Mouse (Mus musculus) stomach, embryonic 16.5 days (tissue): Measurements from ENCODE around the gene Carmil1. TPM values are rescaled to one million over a fixed set of nuclear protein-coding genes. Genes with fewer than 3 reads are reported as not detected.
A peak's percentile ranks its signal among the peaks of the same experiment; 100 is the strongest.

Experiments
- ATAC-seq: fragments of 200-750 bp; cut with Nextera tagmentation; 2 replicates; pipeline ENCODE4 v1.8.0; 2017; ENCODE audit warnings: moderate number of reproducible peaks, moderate TSS enrichment; ENCODE audit not compliant: insufficient read depth, low FRiP score
- H3K27ac ChIP-seq: fragments of 300-500 bp; sonication (generic); 2 replicates; pipeline ENCODE4 v1.5.1; 2014; ENCODE audit warnings: low read length
- H3K27me3 ChIP-seq: fragments of 300-500 bp; sonication (generic); 2 replicates; pipeline ENCODE4 v1.6.1; 2014; ENCODE audit warnings: low read length, control low read depth, mixed read lengths; ENCODE audit not compliant: control insufficient read depth, insufficient read depth
- H3K36me3 ChIP-seq: fragments of 300-500 bp; sonication (generic); 2 replicates; pipeline ENCODE4 v1.6.1; 2014; ENCODE audit warnings: low read length; ENCODE audit not compliant: control insufficient read depth, insufficient read depth
- H3K4me1 ChIP-seq: fragments of 300-500 bp; sonication (generic); 2 replicates; pipeline ENCODE4 v1.6.1; 2014; ENCODE audit warnings: low read length, control low read depth, mixed read lengths; ENCODE audit not compliant: control insufficient read depth, insufficient read depth
- H3K4me2 ChIP-seq: fragments of 300-500 bp; sonication (generic); 2 replicates; pipeline ENCODE4 v1.6.1; 2014; ENCODE audit warnings: low read depth, low read length, mixed read lengths
- H3K4me3 ChIP-seq: fragments of 300-500 bp; sonication (generic); replicated peaks from 2 replicates; pipeline ENCODE4 v1.5.1; 2014; ENCODE audit warnings: mild to moderate bottlenecking, low read length
- H3K9ac ChIP-seq: fragments of 300-500 bp; sonication (generic); 2 replicates; pipeline ENCODE4 v1.6.1; 2014; ENCODE audit warnings: low read length
- H3K9me3 ChIP-seq: fragments of 300-500 bp; sonication (generic); replicated peaks from 2 replicates; pipeline ENCODE4 v1.6.1; 2016; ENCODE audit warnings: low read length, control low read depth; ENCODE audit not compliant: control insufficient read depth
- WGBS: fragments of 180-500 bp; shearing (Covaris S2); extraction: QIAGEN DNeasy Blood & Tissue Kit; methylation state at CpG from one replicate; pipeline ENCODE4 v1.1.7; 2014; 5-methylcytosine and 5-hydroxymethylcytosine counted together
- polyA plus RNA-seq: library from polyadenylated mRNA; unstranded; fragments of >200 nt; fragmentation: Nextera tagmentation; extraction: Ambion mirVana; gene quantifications from 2 replicates; pipeline ENCODE4 v1.2.1, GENCODE M21; 2015

Carmil1 gene
- 38.0 and 41.6 TPM in 2 replicates for polyA plus RNA-seq

GRCm38 (mm10) chr13:24280439-24281431 lies at the start of gene Carmil1:
Carmil1 (minus strand) TSS chr13:24280795.
- WGBS = under 1% methylated on average over 96 of the region's 96 CpGs
- peak within 1 kb of the TSS; percentile 78 for H3K4me2 ChIP-seq
- H3K9ac ChIP-seq = peak within 1 kb of the TSS; percentile 90
- H3K4me1 ChIP-seq = peaks cover 5% of the 10 kb centered on the region; the same call in 1 of the 2 replicates
- ATAC-seq = peak; percentile 98
- H3K36me3 ChIP-seq = no peaks in the 10 kb centered on the region
- no peaks in the 10 kb centered on the region for H3K27me3 ChIP-seq
- peak within 1 kb of the TSS; percentile 94 for H3K27ac ChIP-seq
- peak within 1 kb of the TSS; percentile 80 for H3K4me3 ChIP-seq
- H3K9me3 ChIP-seq = no peaks in the 10 kb centered on the region

DNA sequence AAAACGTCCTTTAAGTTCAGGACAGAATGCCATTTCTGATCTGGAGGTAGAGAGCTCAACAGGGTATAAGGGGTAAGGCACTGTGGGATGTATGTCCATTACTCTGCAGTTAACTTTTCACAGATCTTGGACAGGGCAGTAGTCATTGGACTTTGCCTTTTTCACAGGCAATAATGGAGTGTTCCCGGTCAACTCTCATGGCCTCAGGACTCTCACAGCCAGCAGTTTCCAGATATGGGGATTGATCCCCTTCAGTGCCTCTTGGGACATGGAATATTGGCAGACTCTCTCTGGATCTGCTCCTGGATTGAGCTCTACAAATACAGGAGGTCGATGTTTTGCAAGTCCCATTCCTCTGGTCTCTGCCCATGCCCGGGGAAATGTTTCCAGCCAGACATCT lies 49.5 kb upstream of the Carmil1 start:
- ATAC-seq = no peak
- WGBS = 76% methylated on average over 4 of the region's 4 CpGs
- H3K4me3 ChIP-seq = no peak overlapping the region

DNA sequence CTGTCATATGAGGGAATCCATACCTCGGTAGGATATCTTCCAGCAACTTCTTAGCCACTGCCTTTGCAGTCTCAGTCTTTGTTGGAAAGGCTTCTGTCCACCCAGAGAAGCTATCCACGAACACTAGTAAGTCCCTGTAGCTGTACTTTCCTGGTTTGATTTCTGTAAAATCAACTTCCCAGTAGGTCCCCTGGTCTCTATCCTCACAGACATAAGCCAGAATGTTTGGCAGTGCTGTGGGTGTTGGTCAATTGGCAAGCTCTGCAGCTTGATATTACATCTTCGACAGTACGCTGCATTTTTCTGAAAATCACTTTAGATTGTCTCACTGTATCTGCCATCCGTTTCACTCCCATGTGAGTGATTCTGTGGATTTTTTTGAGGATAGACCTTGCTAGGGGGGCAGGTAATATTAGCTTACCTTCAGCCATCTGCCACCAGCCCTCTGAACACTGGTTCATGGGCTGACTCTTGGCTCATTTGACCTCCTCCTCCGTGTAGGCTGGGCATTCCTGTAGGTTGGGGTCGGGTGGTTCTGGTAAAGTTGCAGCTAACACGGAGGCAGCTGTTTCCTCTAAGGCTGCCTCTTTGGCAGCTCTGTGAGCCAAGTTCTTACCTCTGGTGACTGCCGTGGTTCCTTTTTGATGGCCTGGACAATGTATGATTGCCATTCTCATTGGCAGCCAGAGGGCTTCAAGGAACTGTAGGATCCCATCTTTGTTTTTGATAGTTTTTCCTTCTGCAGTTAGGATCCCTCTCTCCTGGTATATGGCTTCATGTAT lies 47.6 kb upstream of the Carmil1 start:
- no peaks in the 10 kb centered on the region for H3K36me3 ChIP-seq
- no peaks in the 10 kb centered on the region for H3K27me3 ChIP-seq
- no peak overlapping the region for H3K4me2 ChIP-seq
- no peak for ATAC-seq
- WGBS = 66% methylated on average over 9 of the region's 9 CpGs
- no peaks in the 10 kb centered on the region for H3K4me1 ChIP-seq
- H3K9ac ChIP-seq = no peak overlapping the region
- no peaks in the 10 kb centered on the region for H3K9me3 ChIP-seq
- no peak overlapping the region for H3K4me3 ChIP-seq
- no peak overlapping the region for H3K27ac ChIP-seq

More for the DNA sequence above, 49.5 kb upstream of the Carmil1 start:
- Histone ChIP-seq H3K9me3 (no peaks in the 10 kb centered on the region), H3K27me3 (no peaks in the 10 kb centered on the region), H3K27ac (no peak overlapping the region), H3K36me3 (no peaks in the 10 kb centered on the region), H3K9ac (no peak overlapping the region), H3K4me2 (no peak overlapping the region), H3K4me1 (no peaks in the 10 kb centered on the region)

DNA sequence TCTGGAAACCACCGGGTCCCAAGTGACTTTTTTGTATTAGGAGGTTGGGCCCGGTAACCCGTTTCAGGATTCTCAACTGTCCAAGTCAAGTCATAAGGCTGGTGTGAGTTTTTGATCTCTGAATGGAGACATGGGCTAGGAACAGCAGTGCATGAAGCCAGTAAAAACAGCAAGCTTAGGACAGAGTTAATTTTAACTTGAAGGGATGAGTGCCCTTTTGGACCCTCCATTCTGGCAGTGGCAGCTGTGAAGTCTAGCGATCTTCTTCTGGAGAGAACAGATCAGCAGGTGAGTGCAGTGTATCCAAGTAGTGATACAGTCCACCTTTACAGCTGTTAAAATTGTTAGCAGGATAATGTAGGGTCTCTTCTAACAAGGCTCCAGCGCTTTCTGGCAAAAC lies 46.6 kb upstream of the Carmil1 start, which contains the start of gene Cmah:
Gene Cmah, plus strand, starts transcription at position 204 of the 400 bp plus-strand sequence.
- H3K4me2 ChIP-seq = no peak within 1 kb of the TSS
- H3K4me1 ChIP-seq = no peaks in the 10 kb centered on the region
- no peak for ATAC-seq
- no peaks in the 10 kb centered on the region for H3K36me3 ChIP-seq
- no peak within 1 kb of the TSS for H3K4me3 ChIP-seq
- H3K9me3 ChIP-seq = no peaks in the 10 kb centered on the region
- 77% methylated on average over 5 of the region's 5 CpGs for WGBS
- no peak within 1 kb of the TSS for H3K9ac ChIP-seq
- H3K27ac ChIP-seq = no peak within 1 kb of the TSS
- no peaks in the 10 kb centered on the region for H3K27me3 ChIP-seq

GRCm38 (mm10) chr13:24321313-24321712 lies 40.7 kb upstream of the Carmil1 start:
- Histone ChIP-seq H3K9ac (no peak overlapping the region), H3K9me3 (no peaks in the 10 kb centered on the region), H3K4me3 (no peak overlapping the region), H3K27ac (no peak overlapping the region), H3K36me3 (no peaks in the 10 kb centered on the region), H3K27me3 (no peaks in the 10 kb centered on the region), H3K4me2 (no peak overlapping the region), H3K4me1 (no peaks in the 10 kb centered on the region)
- ATAC-seq = no peak
- WGBS = 71% methylated on average over 6 of the region's 6 CpGs

DNA sequence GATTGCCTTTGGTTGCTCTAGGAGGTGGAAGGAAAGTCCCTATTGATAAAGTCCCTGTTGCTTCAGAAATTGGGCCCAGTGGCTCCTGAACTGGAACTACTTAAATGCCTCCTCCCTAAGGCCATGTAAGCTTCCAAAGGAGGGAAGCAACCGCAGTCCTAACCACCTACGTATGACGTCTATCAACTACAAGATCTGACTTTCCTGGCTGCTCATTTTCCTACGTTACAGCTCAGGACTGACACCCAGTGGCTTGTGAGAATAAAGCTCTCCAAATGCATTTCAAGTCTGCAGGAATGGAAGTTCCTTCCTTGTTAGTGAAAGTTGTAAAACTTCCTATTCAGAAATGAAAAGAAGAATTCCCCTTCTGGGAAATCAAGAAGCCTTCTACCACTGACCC lies 38.0 kb upstream of the Carmil1 start:
- no peak for ATAC-seq

DNA sequence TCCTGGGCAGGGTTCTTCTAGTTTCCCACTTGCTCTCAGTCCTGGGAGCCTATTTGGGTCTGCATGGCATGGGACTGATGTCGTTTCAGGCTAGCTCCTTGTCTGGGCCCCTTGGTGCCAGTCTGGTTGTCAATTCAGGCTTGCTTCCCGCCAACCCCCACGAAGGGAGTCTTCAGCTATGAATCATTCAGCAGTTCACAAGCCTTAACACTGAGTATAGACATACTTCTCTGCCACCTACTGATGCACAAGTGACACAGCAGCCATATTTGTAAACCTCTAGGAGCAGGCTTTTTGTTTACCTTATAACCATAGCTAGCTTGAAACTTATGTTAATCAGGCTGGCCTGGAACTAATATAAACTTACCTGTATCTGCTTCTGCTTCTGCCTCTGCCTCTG lies 36.0 kb upstream of the Carmil1 start:
- Histone ChIP-seq H3K9me3 (no peaks in the 10 kb centered on the region), H3K4me3 (no peak overlapping the region), H3K27ac (no peak overlapping the region), H3K9ac (no peak overlapping the region), H3K4me1 (no peaks in the 10 kb centered on the region), H3K36me3 (no peaks in the 10 kb centered on the region), H3K4me2 (no peak overlapping the region), H3K27me3 (no peaks in the 10 kb centered on the region)
- no peak for ATAC-seq
- 66% methylated on average over 3 of the region's 3 CpGs for WGBS

More for the DNA sequence above, 38.0 kb upstream of the Carmil1 start:
- no peak overlapping the region for H3K4me3 ChIP-seq
- H3K27me3 ChIP-seq = no peaks in the 10 kb centered on the region
- H3K36me3 ChIP-seq = no peaks in the 10 kb centered on the region
- no peak overlapping the region for H3K4me2 ChIP-seq
- no peaks in the 10 kb centered on the region for H3K4me1 ChIP-seq
- no peak overlapping the region for H3K27ac ChIP-seq
- 17% methylated on average over 4 of the region's 4 CpGs for WGBS
- H3K9ac ChIP-seq = no peak overlapping the region
- no peaks in the 10 kb centered on the region for H3K9me3 ChIP-seq

DNA sequence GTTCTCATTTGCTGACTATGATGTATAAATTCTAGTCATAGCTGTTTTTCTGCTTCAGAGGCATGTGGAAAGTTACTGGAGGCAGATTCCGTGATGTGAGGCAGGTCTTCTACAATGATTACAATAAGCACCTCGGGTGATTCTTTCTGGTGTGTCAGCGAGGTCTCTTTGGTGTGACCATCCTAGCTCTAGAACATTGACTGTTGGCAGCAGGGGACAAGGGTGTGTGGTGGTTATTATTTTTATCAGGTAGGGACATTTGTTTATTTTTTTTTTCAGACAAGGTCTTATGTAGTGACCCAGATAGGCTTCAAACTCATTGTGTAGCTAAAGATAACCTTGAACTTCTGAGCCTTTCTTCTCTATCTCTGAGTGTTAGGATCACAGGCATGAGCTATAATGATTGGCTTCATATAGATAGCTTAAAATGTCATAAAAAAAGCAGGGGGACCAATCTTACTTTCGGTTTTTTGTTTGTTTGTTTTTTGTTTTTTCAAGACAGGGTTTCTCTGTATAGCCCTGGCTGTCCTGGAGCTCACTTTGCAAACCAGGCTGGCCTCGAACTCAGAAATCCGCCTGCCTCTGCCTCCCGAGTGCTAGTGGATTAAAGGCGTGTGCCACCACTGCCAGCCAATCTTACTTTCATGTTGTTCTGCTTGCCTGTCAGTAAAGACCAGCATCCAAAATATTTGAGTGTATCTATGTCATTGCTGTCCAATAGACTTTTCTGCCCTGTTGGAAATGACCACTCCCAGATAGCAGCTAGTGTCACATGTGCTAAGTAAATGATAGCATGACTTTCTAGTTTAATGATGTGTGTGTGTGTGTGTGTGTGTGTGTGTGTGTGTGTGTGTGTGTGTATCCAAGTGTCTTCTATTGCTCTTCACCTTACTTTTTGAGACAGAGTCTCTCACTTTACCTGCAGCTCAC lies 30.7 kb upstream of the Carmil1 start:
- Histone ChIP-seq H3K27ac (no peak overlapping the region), H3K4me2 (no peak overlapping the region), H3K9ac (no peak overlapping the region), H3K4me1 (no peaks in the 10 kb centered on the region), H3K27me3 (no peaks in the 10 kb centered on the region), H3K9me3 (no peaks in the 10 kb centered on the region), H3K4me3 (no peak overlapping the region), H3K36me3 (no peaks in the 10 kb centered on the region)
- WGBS = 81% methylated on average over 8 of the region's 8 CpGs
- ATAC-seq = no peak
